Mouse (Mus musculus): Measurements from ENCODE around the gene Smim11.

Gene Smim11

GRCm38 (mm10) chr16:92320361-92320760, 19.3 kb downstream of the Smim11 start:
- DNase-seq (ENCODE audit: low read depth) = peak; percentile 69

- DNase-seq (ENCODE audit: low read depth) = no peak
Measured at GRCm38 (mm10) chr16:92321341-92321740, 20.3 kb downstream of the Smim11 start, which contains the start of gene Fam243. TSS of gene Fam243 (minus strand) at chr16:92321441.

- DNase-seq (ENCODE audit: low read depth) = no peak
Measured at GRCm38 (mm10) chr16:92324309-92325061, 23.4 kb downstream of the Smim11 start.

GRCm38 (mm10) chr16:92325062-92325406, 23.9 kb downstream of the Smim11 start:
- no peak for DNase-seq (ENCODE audit: low read depth)

GRCm38 (mm10) chr16:92327911-92328310, 26.8 kb downstream of the Smim11 start:
- DNase-seq (ENCODE audit: low read depth) = no peak

- DNase-seq (ENCODE audit: low read depth) = no peak
Measured at GRCm38 (mm10) chr16:92330966-92331365, 29.9 kb downstream of the Smim11 start.

- no peak for DNase-seq (ENCODE audit: low read depth)
Measured at GRCm38 (mm10) chr16:92334600-92334999, 33.5 kb downstream of the Smim11 start.

GRCm38 (mm10) chr16:92336280-92336679, 35.2 kb downstream of the Smim11 start:
- peak; percentile 78 for DNase-seq (ENCODE audit: low read depth)

GRCm38 (mm10) chr16:92340612-92341511, 39.8 kb downstream of the Smim11 start:
- DNase-seq (ENCODE audit: low read depth) = peak; percentile 63

- peak; percentile 54 for DNase-seq (ENCODE audit: low read depth)
Measured at GRCm38 (mm10) chr16:92345177-92345576, 44.1 kb downstream of the Smim11 start.

- DNase-seq (ENCODE audit: low read depth) = no peak
Measured at GRCm38 (mm10) chr16:92346297-92346916, 45.3 kb downstream of the Smim11 start.

GRCm38 (mm10) chr16:92348941-92349340, 47.9 kb downstream of the Smim11 start:
- peak; percentile 41 for DNase-seq (ENCODE audit: low read depth)

- DNase-seq (ENCODE audit: low read depth) = no peak
Measured at GRCm38 (mm10) chr16:92353295-92353694, 52.2 kb downstream of the Smim11 start.

GRCm38 (mm10) chr16:92353897-92354296, 52.8 kb downstream of the Smim11 start:
- DNase-seq (ENCODE audit: low read depth) = no peak

- peak; percentile 17 for DNase-seq (ENCODE audit: low read depth)
Measured at GRCm38 (mm10) chr16:92355366-92355765, 54.3 kb downstream of the Smim11 start.

- DNase-seq (ENCODE audit: low read depth) = no peak
Measured at GRCm38 (mm10) chr16:92355982-92356381, 54.9 kb downstream of the Smim11 start.

- no peak for DNase-seq (ENCODE audit: low read depth)
Measured at GRCm38 (mm10) chr16:92357023-92357422, 55.9 kb downstream of the Smim11 start.

GRCm38 (mm10) chr16:92357566-92357965, 56.5 kb downstream of the Smim11 start:
- no peak for DNase-seq (ENCODE audit: low read depth)

GRCm38 (mm10) chr16:92358734-92359133, 57.6 kb downstream of the Smim11 start:
- no peak for DNase-seq (ENCODE audit: low read depth)

- DNase-seq (ENCODE audit: low read depth) = no peak
Measured at GRCm38 (mm10) chr16:92359229-92359628, 58.1 kb downstream of the Smim11 start, which contains the start of gene Kcne1. TSS of gene Kcne1 (minus strand) at chr16:92359468.

- no peak for DNase-seq (ENCODE audit: low read depth)
Measured at GRCm38 (mm10) chr16:92360711-92361110, 59.6 kb downstream of the Smim11 start.
